Mouse (Mus musculus): ENCODE measurements around the gene Pprc1. TPM values are rescaled to one million over a fixed set of nuclear protein-coding genes. Genes with fewer than 3 reads are reported as not detected.

Gene Pprc1
- polyA plus RNA-seq (2012; ENCODE audit: insufficient read depth, insufficient read length, missing spikeins), result 3.9 and 6.6 TPM in 2 replicates

- H3K4me1 ChIP-seq (ENCODE audit: control insufficient read depth, insufficient read depth, insufficient read length, low read length), result peaks cover 25% of the 10 kb centered on the region
- peak within 1 kb of the TSS; percentile 95 for H3K4me3 ChIP-seq (ENCODE audit: insufficient read depth, low read depth, low read length)
- peak within 1 kb of the TSS; percentile 95 for H3K27ac ChIP-seq (replicated peaks; ENCODE audit: low read depth, low read length)
Measured at GRCm38 (mm10) chr19:46044271-46044992, at the start of gene Pprc1. Gene Pprc1, plus strand, starts transcription at chr19:46044886.

- no peaks in the 10 kb centered on the region for H3K4me1 ChIP-seq (ENCODE audit: control insufficient read depth, insufficient read depth, insufficient read length, low read length)
- peak overlapping the region; percentile 97; the same call in 1 of the 2 replicates for H3K27ac ChIP-seq (replicated peaks; ENCODE audit: low read depth, low read length)
- peak overlapping the region; percentile 92 for H3K4me3 ChIP-seq (ENCODE audit: insufficient read depth, low read depth, low read length)
Measured at GRCm38 (mm10) chr19:45997365-45997764, 47.3 kb upstream of the Pprc1 start.

GRCm38 (mm10) chr19:45997785-45998693 lies 46.6 kb upstream of the Pprc1 start, which contains the start of gene Armh3:
Gene Armh3, minus strand, starts transcription at chr19:45998488.
- peak within 1 kb of the TSS; percentile 97 for H3K27ac ChIP-seq (replicated peaks; ENCODE audit: low read depth, low read length)
- H3K4me3 ChIP-seq (ENCODE audit: insufficient read depth, low read depth, low read length), result peak within 1 kb of the TSS; percentile 92
- no peaks in the 10 kb centered on the region for H3K4me1 ChIP-seq (ENCODE audit: control insufficient read depth, insufficient read depth, insufficient read length, low read length)

- H3K4me3 ChIP-seq (ENCODE audit: insufficient read depth, low read depth, low read length), result peak overlapping the region; percentile 45
- no peak overlapping the region for H3K27ac ChIP-seq (replicated peaks; ENCODE audit: low read depth, low read length)
- no peaks in the 10 kb centered on the region for H3K4me1 ChIP-seq (ENCODE audit: control insufficient read depth, insufficient read depth, insufficient read length, low read length)
Measured at GRCm38 (mm10) chr19:45998694-45999217, 45.9 kb upstream of the Pprc1 start.

GRCm38 (mm10) chr19:45999378-45999777 lies 45.3 kb upstream of the Pprc1 start:
- no peak overlapping the region for H3K27ac ChIP-seq (replicated peaks; ENCODE audit: low read depth, low read length)
- H3K4me1 ChIP-seq (ENCODE audit: control insufficient read depth, insufficient read depth, insufficient read length, low read length), result peaks cover 4% of the 10 kb centered on the region
- no peak overlapping the region for H3K4me3 ChIP-seq (ENCODE audit: insufficient read depth, low read depth, low read length)

GRCm38 (mm10) chr19:46002279-46002678 lies 42.4 kb upstream of the Pprc1 start:
- Histone ChIP-seq H3K4me1 (ENCODE audit: control insufficient read depth, insufficient read depth, insufficient read length, low read length) (peaks cover 15% of the 10 kb centered on the region), H3K27ac (replicated peaks; ENCODE audit: low read depth, low read length) (no peak overlapping the region), H3K4me3 (ENCODE audit: insufficient read depth, low read depth, low read length) (no peak overlapping the region)

GRCm38 (mm10) chr19:46003371-46004226 lies 41.1 kb upstream of the Pprc1 start, which contains the start of gene Hps6:
Gene Hps6, plus strand, starts transcription at chr19:46003508.
- Histone ChIP-seq H3K4me1 (ENCODE audit: control insufficient read depth, insufficient read depth, insufficient read length, low read length) (peaks cover 15% of the 10 kb centered on the region), H3K27ac (replicated peaks; ENCODE audit: low read depth, low read length) (0 out of 2 replicates have a peak within 1 kb of the TSS, but pooled peaks have one; percentile 32)

GRCm38 (mm10) chr19:46004814-46005466 lies 39.7 kb upstream of the Pprc1 start:
- Histone ChIP-seq H3K27ac (replicated peaks; ENCODE audit: low read depth, low read length) (no peak overlapping the region), H3K4me3 (ENCODE audit: insufficient read depth, low read depth, low read length) (peak overlapping the region; percentile 72; the same call in 1 of the 2 replicates), H3K4me1 (ENCODE audit: control insufficient read depth, insufficient read depth, insufficient read length, low read length) (peaks cover 15% of the 10 kb centered on the region)

More at GRCm38 (mm10) chr19:46003371-46004226, 41.1 kb upstream of the Pprc1 start, which contains the start of gene Hps6:
- H3K4me3 ChIP-seq (ENCODE audit: insufficient read depth, low read depth, low read length), result peak within 1 kb of the TSS; percentile 72

GRCm38 (mm10) chr19:46005680-46006079 lies 39.0 kb upstream of the Pprc1 start:
- Histone ChIP-seq H3K4me3 (ENCODE audit: insufficient read depth, low read depth, low read length) (no peak overlapping the region), H3K27ac (replicated peaks; ENCODE audit: low read depth, low read length) (no peak overlapping the region), H3K4me1 (ENCODE audit: control insufficient read depth, insufficient read depth, insufficient read length, low read length) (peaks cover 15% of the 10 kb centered on the region)

GRCm38 (mm10) chr19:46014572-46015178 lies 30.0 kb upstream of the Pprc1 start:
- Histone ChIP-seq H3K27ac (replicated peaks; ENCODE audit: low read depth, low read length) (no peak overlapping the region), H3K4me3 (ENCODE audit: insufficient read depth, low read depth, low read length) (no peak overlapping the region), H3K4me1 (ENCODE audit: control insufficient read depth, insufficient read depth, insufficient read length, low read length) (no peaks in the 10 kb centered on the region)

GRCm38 (mm10) chr19:46016023-46016422 lies 28.7 kb upstream of the Pprc1 start:
- Histone ChIP-seq H3K27ac (replicated peaks; ENCODE audit: low read depth, low read length) (no peak overlapping the region), H3K4me1 (ENCODE audit: control insufficient read depth, insufficient read depth, insufficient read length, low read length) (no peaks in the 10 kb centered on the region), H3K4me3 (ENCODE audit: insufficient read depth, low read depth, low read length) (no peak overlapping the region)

- no peak overlapping the region for H3K4me3 ChIP-seq (ENCODE audit: insufficient read depth, low read depth, low read length)
- no peaks in the 10 kb centered on the region for H3K4me1 ChIP-seq (ENCODE audit: control insufficient read depth, insufficient read depth, insufficient read length, low read length)
- H3K27ac ChIP-seq (replicated peaks; ENCODE audit: low read depth, low read length), result no peak overlapping the region
Measured at GRCm38 (mm10) chr19:46024959-46025358, 19.7 kb upstream of the Pprc1 start.

GRCm38 (mm10) chr19:46026567-46026966 lies 18.1 kb upstream of the Pprc1 start:
- Histone ChIP-seq H3K4me3 (ENCODE audit: insufficient read depth, low read depth, low read length) (no peak overlapping the region), H3K27ac (replicated peaks; ENCODE audit: low read depth, low read length) (no peak overlapping the region), H3K4me1 (ENCODE audit: control insufficient read depth, insufficient read depth, insufficient read length, low read length) (no peaks in the 10 kb centered on the region)
